Mouse (Mus musculus) right cerebral cortex, postnatal 36 days (tissue): ENCODE measurements at regions not wholly inside any gene's neighbourhood (a gene's known extent, or its start where the extent isn't known, plus 50 kb on each side); places are given as distances from the start of the nearest gene placed in this dataset.

ENCODE experiments used
- DNase-seq, 2 experiments: peaks; one replicate each; pipeline ENCODE4 v3.0.0; 2022; ENCODE audit warnings: low spot score in 2 of 2, mixed read lengths in 1 of 2

DNA sequence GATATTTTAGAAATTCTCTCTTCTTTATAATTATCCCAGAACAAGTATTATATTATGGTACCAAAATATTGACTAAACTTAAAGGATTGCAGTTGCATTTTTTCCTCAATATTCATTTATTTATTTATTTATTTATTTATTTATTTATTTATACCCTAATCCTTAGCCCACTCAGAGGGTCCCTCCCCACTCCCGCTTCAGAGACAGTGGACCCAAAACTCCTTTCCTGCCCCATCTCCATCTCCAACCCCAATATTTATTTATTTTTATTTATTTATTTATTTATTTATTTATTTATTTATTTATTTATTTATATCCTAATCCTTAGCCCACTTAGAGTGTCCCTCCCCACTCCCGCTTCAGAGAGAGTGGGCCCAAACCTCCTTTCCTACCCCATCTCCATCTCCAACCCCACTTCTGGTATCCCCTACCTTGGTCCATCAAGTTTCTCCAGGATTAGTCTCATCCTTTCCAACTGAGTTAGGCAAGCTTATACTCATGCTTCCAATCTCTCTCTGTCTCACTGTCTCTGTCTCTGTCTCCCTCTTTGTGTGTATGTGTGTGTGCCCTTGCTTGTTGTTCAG is 1340.8 kb downstream of the Cntnap5b start:
- no peak for DNase-seq

DNA sequence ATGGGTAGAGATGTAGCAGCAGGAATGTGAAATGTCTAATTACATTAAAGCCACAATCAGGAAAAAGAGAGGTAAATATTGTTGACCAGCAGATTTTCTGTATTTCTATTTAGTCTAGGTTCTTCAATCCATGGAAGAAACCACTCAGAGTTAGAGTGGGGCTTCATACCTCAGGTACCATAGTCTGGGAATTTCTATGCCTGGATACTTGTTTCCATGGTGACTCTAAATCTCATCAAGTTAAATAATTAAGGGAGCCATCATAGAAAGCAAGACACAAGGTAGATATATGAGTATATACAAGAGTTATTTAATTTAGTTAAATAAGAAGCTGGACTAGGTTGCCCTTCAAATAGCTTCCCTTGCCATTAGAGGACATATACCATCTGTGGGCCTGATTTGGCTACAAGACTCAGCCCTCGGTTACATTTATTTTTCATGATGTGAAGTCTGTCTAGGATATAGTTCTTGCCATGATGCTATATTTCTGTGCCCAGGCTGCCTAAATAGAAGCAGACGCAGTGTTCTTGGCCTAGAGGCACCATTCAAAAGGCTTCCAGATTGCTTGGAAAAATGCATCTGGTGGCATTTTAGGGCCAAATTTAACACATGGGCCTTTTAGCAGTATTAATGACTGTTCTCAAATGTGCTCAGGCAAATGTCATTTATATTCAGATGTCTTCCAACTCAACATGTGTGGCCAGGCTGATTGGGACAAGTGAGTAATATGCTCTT is 1349.7 kb downstream of the Cntnap5b start:
- peak in 1 of 2 experiments; percentile 0 for DNase-seq

DNA sequence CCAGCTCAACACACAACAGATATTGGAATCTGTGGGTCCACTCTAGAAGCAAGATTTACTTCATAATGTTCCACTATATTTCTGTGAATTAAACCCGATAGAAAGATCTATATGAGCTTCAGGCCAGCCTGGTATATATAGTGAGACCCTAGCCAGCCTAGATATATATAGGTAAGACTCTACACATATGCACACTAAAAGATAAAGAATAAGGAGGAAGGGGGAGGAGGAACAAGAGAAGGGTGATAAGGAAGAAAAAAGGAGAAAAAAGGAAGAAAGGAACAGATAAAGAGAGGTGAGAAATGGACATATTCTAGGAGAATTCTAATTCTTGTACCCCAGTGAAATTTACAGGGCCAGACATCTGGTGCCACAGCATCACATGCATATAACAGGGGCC is 1354.7 kb downstream of the Cntnap5b start:
- no peak for DNase-seq

DNA sequence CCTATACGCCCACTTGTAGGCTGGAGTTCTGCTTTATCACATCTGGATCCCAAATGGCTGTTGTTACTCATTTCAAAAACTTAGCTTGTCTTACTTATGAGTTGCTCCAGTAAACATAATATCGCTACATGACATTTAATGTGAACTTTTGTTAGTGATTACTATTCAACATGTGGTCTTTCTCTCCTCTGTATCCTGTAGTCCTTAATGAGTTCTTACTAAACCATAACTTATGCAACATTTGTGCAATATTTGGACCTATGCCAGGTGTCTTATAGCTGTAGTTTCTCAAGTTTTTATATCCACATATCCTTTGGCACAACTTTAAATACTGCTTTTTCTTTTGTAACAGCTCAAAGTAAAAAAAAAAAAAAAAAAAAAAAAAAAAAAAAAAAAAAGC is 1394.1 kb downstream of the Cntnap5b start:
- DNase-seq, result no peak
